Mouse (Mus musculus): ENCODE results near the gene Rpusd2. TPM values are rescaled to one million over a fixed set of nuclear protein-coding genes. Genes with fewer than 3 reads are reported as not detected.
"Not testable (repeated sequence)": the region's sequence is repeated elsewhere in the genome, so short reads cannot be mapped to it uniquely, and the experiment has no call there.

Rpusd2 gene
- polyA plus RNA-seq, 1 experiment from 2014 or later: 6.1 TPM

- ATAC-seq (ENCODE audit: insufficient number of reproducible peaks, low FRiP score, low TSS enrichment, low read depth): no peak
- H3K27me3 ChIP-seq (ENCODE audit: control insufficient read depth, insufficient read depth, low read length): no peaks in the 10 kb centered on the region
- no peak overlapping the region for H3K27ac ChIP-seq (replicated peaks; ENCODE audit: low read depth, low read length)
- H3K36me3 ChIP-seq (ENCODE audit: control insufficient read depth, insufficient read depth, low read length): peaks cover 4% of the 10 kb centered on the region; the same call in 1 of the 2 replicates
- no peaks in the 10 kb centered on the region for H3K9me3 ChIP-seq (ENCODE audit: control insufficient read depth, low read length)
- H3K4me2 ChIP-seq (ENCODE audit: low read depth, severe bottlenecking): no peak overlapping the region
- H3K4me1 ChIP-seq (ENCODE audit: control insufficient read depth, insufficient read depth, low read length): peaks cover 4% of the 10 kb centered on the region; the same call in 1 of the 2 replicates
- no peak overlapping the region for H3K4me3 ChIP-seq (ENCODE audit: low read depth, low read length)
- H3K9ac ChIP-seq (ENCODE audit: low read length): no peak overlapping the region
- 74% methylated on average over 7 of the region's 7 CpGs for WGBS
- DNase-seq (ENCODE audit: low spot score): no peak
These were observed 19.6 kb upstream of the Rpusd2 start for GRCm38 (mm10) chr2:119014989-119015388.

GRCm38 (mm10) chr2:119015604-119016180, 18.9 kb upstream of the Rpusd2 start:
- peaks cover 4% of the 10 kb centered on the region; the same call in 1 of the 2 replicates for H3K36me3 ChIP-seq (ENCODE audit: control insufficient read depth, insufficient read depth, low read length)
- DNase-seq (ENCODE audit: low spot score) (no peak), ATAC-seq (ENCODE audit: insufficient number of reproducible peaks, low FRiP score, low TSS enrichment, low read depth) (no peak)
- no peaks in the 10 kb centered on the region for H3K9me3 ChIP-seq (ENCODE audit: control insufficient read depth, low read length)
- no peak overlapping the region for H3K9ac ChIP-seq (ENCODE audit: low read length)
- no peak overlapping the region for H3K27ac ChIP-seq (replicated peaks; ENCODE audit: low read depth, low read length)
- peaks cover 4% of the 10 kb centered on the region; the same call in 1 of the 2 replicates for H3K4me1 ChIP-seq (ENCODE audit: control insufficient read depth, insufficient read depth, low read length)
- no peak overlapping the region for H3K4me2 ChIP-seq (ENCODE audit: low read depth, severe bottlenecking)
- H3K27me3 ChIP-seq (ENCODE audit: control insufficient read depth, insufficient read depth, low read length): no peaks in the 10 kb centered on the region
- WGBS: 68% methylated on average over 12 of the region's 12 CpGs
- no peak overlapping the region for H3K4me3 ChIP-seq (ENCODE audit: low read depth, low read length)

- not testable (repeated sequence) for H3K4me1 ChIP-seq (ENCODE audit: control insufficient read depth, insufficient read depth, low read length); H3K4me3 ChIP-seq (ENCODE audit: low read depth, low read length); H3K36me3 ChIP-seq (ENCODE audit: control insufficient read depth, insufficient read depth, low read length); H3K4me2 ChIP-seq (ENCODE audit: low read depth, severe bottlenecking); H3K9ac ChIP-seq (ENCODE audit: low read length); H3K27me3 ChIP-seq (ENCODE audit: control insufficient read depth, insufficient read depth, low read length); H3K27ac ChIP-seq (replicated peaks; ENCODE audit: low read depth, low read length); ATAC-seq (ENCODE audit: insufficient number of reproducible peaks, low FRiP score, low TSS enrichment, low read depth); DNase-seq (ENCODE audit: low spot score); H3K9me3 ChIP-seq (ENCODE audit: control insufficient read depth, low read length)
- WGBS: 83% methylated on average over 4 of the region's 4 CpGs
These were observed 18.3 kb upstream of the Rpusd2 start for GRCm38 (mm10) chr2:119016312-119016711.

GRCm38 (mm10) chr2:119017647-119018046, 16.9 kb upstream of the Rpusd2 start:
- DNase-seq (ENCODE audit: low spot score) (no peak), ATAC-seq (ENCODE audit: insufficient number of reproducible peaks, low FRiP score, low TSS enrichment, low read depth) (no peak)
- Histone ChIP-seq H3K4me1 (ENCODE audit: control insufficient read depth, insufficient read depth, low read length) (peaks cover 4% of the 10 kb centered on the region; the same call in 1 of the 2 replicates), H3K27ac (replicated peaks; ENCODE audit: low read depth, low read length) (no peak overlapping the region), H3K36me3 (ENCODE audit: control insufficient read depth, insufficient read depth, low read length) (peaks cover 11% of the 10 kb centered on the region), H3K27me3 (ENCODE audit: control insufficient read depth, insufficient read depth, low read length) (no peaks in the 10 kb centered on the region), H3K9me3 (ENCODE audit: control insufficient read depth, low read length) (no peaks in the 10 kb centered on the region), H3K4me2 (ENCODE audit: low read depth, severe bottlenecking) (no peak overlapping the region), H3K4me3 (ENCODE audit: low read depth, low read length) (no peak overlapping the region), H3K9ac (ENCODE audit: low read length) (no peak overlapping the region)
- 91% methylated on average over 3 of the region's 3 CpGs for WGBS

GRCm38 (mm10) chr2:119018391-119019122, 16.0 kb upstream of the Rpusd2 start:
- peak; percentile 76 for ATAC-seq (ENCODE audit: insufficient number of reproducible peaks, low FRiP score, low TSS enrichment, low read depth)
- peaks cover 4% of the 10 kb centered on the region; the same call in 1 of the 2 replicates for H3K4me1 ChIP-seq (ENCODE audit: control insufficient read depth, insufficient read depth, low read length)
- no peaks in the 10 kb centered on the region for H3K27me3 ChIP-seq (ENCODE audit: control insufficient read depth, insufficient read depth, low read length)
- 45% methylated on average over 22 of the region's 22 CpGs for WGBS
- H3K36me3 ChIP-seq (ENCODE audit: control insufficient read depth, insufficient read depth, low read length): peaks cover 11% of the 10 kb centered on the region
- no peak overlapping the region; the same call in 1 of the 2 replicates for H3K27ac ChIP-seq (replicated peaks; ENCODE audit: low read depth, low read length)
- peak; percentile 62 for DNase-seq (ENCODE audit: low spot score)
- no peak overlapping the region for H3K4me3 ChIP-seq (ENCODE audit: low read depth, low read length)
- H3K9ac ChIP-seq (ENCODE audit: low read length): 0 out of 2 replicates have a peak overlapping the region, but pooled peaks have one; percentile 9
- peak overlapping the region; percentile 5; the same call in 1 of the 2 replicates for H3K4me2 ChIP-seq (ENCODE audit: low read depth, severe bottlenecking)
- H3K9me3 ChIP-seq (ENCODE audit: control insufficient read depth, low read length): no peaks in the 10 kb centered on the region

GRCm38 (mm10) chr2:119019131-119019530, 15.5 kb upstream of the Rpusd2 start:
- H3K27ac ChIP-seq (replicated peaks; ENCODE audit: low read depth, low read length): no peak overlapping the region; the same call in 1 of the 2 replicates
- ATAC-seq (ENCODE audit: insufficient number of reproducible peaks, low FRiP score, low TSS enrichment, low read depth): peak; percentile 74

GRCm38 (mm10) chr2:119019538-119019937, 15.1 kb upstream of the Rpusd2 start:
- no peaks in the 10 kb centered on the region for H3K9me3 ChIP-seq (ENCODE audit: control insufficient read depth, low read length)
- no peak overlapping the region for H3K9ac ChIP-seq (ENCODE audit: low read length)
- ATAC-seq (ENCODE audit: insufficient number of reproducible peaks, low FRiP score, low TSS enrichment, low read depth): no peak
- 60% methylated on average over 4 of the region's 4 CpGs for WGBS
- DNase-seq (ENCODE audit: low spot score): no peak
- H3K4me2 ChIP-seq (ENCODE audit: low read depth, severe bottlenecking): no peak overlapping the region
- no peak overlapping the region for H3K27ac ChIP-seq (replicated peaks; ENCODE audit: low read depth, low read length)
- H3K4me3 ChIP-seq (ENCODE audit: low read depth, low read length): no peak overlapping the region
- H3K4me1 ChIP-seq (ENCODE audit: control insufficient read depth, insufficient read depth, low read length): peaks cover 4% of the 10 kb centered on the region; the same call in 1 of the 2 replicates
- H3K27me3 ChIP-seq (ENCODE audit: control insufficient read depth, insufficient read depth, low read length): no peaks in the 10 kb centered on the region
- peaks cover 11% of the 10 kb centered on the region for H3K36me3 ChIP-seq (ENCODE audit: control insufficient read depth, insufficient read depth, low read length)

More at GRCm38 (mm10) chr2:119019131-119019530, 15.5 kb upstream of the Rpusd2 start:
- 0 out of 2 replicates have a peak overlapping the region, but pooled peaks have one; percentile 9 for H3K9ac ChIP-seq (ENCODE audit: low read length)
- H3K27me3 ChIP-seq (ENCODE audit: control insufficient read depth, insufficient read depth, low read length): no peaks in the 10 kb centered on the region
- peak overlapping the region; percentile 5; the same call in 1 of the 2 replicates for H3K4me2 ChIP-seq (ENCODE audit: low read depth, severe bottlenecking)
- H3K36me3 ChIP-seq (ENCODE audit: control insufficient read depth, insufficient read depth, low read length): peaks cover 11% of the 10 kb centered on the region
- H3K4me1 ChIP-seq (ENCODE audit: control insufficient read depth, insufficient read depth, low read length): peaks cover 4% of the 10 kb centered on the region; the same call in 1 of the 2 replicates
- no peaks in the 10 kb centered on the region for H3K9me3 ChIP-seq (ENCODE audit: control insufficient read depth, low read length)
- no peak overlapping the region for H3K4me3 ChIP-seq (ENCODE audit: low read depth, low read length)
- DNase-seq (ENCODE audit: low spot score): peak; percentile 43
- WGBS: 8% methylated on average over 5 of the region's 5 CpGs

GRCm38 (mm10) chr2:119023154-119023660, 11.4 kb upstream of the Rpusd2 start:
- WGBS: 88% methylated on average over 6 of the region's 6 CpGs
- peaks cover 7% of the 10 kb centered on the region for H3K36me3 ChIP-seq (ENCODE audit: control insufficient read depth, insufficient read depth, low read length)
- H3K27ac ChIP-seq (replicated peaks; ENCODE audit: low read depth, low read length): no peak overlapping the region
- H3K9me3 ChIP-seq (ENCODE audit: control insufficient read depth, low read length): no peaks in the 10 kb centered on the region
- H3K9ac ChIP-seq (ENCODE audit: low read length): no peak overlapping the region
- H3K27me3 ChIP-seq (ENCODE audit: control insufficient read depth, insufficient read depth, low read length): no peaks in the 10 kb centered on the region
- peaks cover 4% of the 10 kb centered on the region; the same call in 1 of the 2 replicates for H3K4me1 ChIP-seq (ENCODE audit: control insufficient read depth, insufficient read depth, low read length)
- no peak overlapping the region for H3K4me2 ChIP-seq (ENCODE audit: low read depth, severe bottlenecking)
- H3K4me3 ChIP-seq (ENCODE audit: low read depth, low read length): no peak overlapping the region
- ATAC-seq (ENCODE audit: insufficient number of reproducible peaks, low FRiP score, low TSS enrichment, low read depth): no peak
- no peak for DNase-seq (ENCODE audit: low spot score)

All from limb, embryonic 11.5 days (tissue).